Mouse (Mus musculus) testis, adult 2 months (tissue): ENCODE data around the gene Slc22a16. TPM values are rescaled to one million over a fixed set of nuclear protein-coding genes. Genes with fewer than 3 reads are reported as not detected.

ENCODE experiments used
- H3K27ac ChIP-seq: fragments of 200-500 bp; 2 replicates; pipeline ENCODE4 v1.5.1; 2012; ENCODE audit warnings: low read depth, low read length; ENCODE audit not compliant: control insufficient read depth, insufficient read depth
- H3K27me3 ChIP-seq: fragments of 200-500 bp; 2 replicates; pipeline ENCODE4 v1.6.1; 2012; ENCODE audit warnings: mild to moderate bottlenecking, low read length, moderate library complexity; ENCODE audit not compliant: control insufficient read depth, insufficient read depth
- H3K36me3 ChIP-seq: fragments of 200-500 bp; 2 replicates; pipeline ENCODE4 v1.6.1; 2012; ENCODE audit warnings: mild to moderate bottlenecking, low read length; ENCODE audit not compliant: control insufficient read depth, insufficient read depth
- H3K4me1 ChIP-seq: fragments of 200-500 bp; 2 replicates; pipeline ENCODE4 v1.6.1; 2012; ENCODE audit warnings: low read length; ENCODE audit not compliant: control insufficient read depth, insufficient read depth
- H3K4me3 ChIP-seq: fragments of 200-500 bp; 2 replicates; pipeline ENCODE4 v1.5.1; 2012; ENCODE audit warnings: low read depth, mild to moderate bottlenecking, low read length, moderate library complexity, mixed read lengths; ENCODE audit not compliant: control insufficient read depth
- CTCF ChIP-seq: fragments of 200-500 bp; IDR thresholded peaks from 2 replicates; pipeline ENCODE4 v1.5.1; 2012; ENCODE audit warnings: low read depth, mild to moderate bottlenecking, inconsistent platforms, low read length, moderate library complexity; ENCODE audit not compliant: control insufficient read depth, insufficient read depth, insufficient replicate concordance
- POLR2A ChIP-seq: fragments of 200-500 bp; IDR thresholded peaks from 2 replicates; pipeline ENCODE4 v1.6.1; 2012; ENCODE audit warnings: low read depth, mild to moderate bottlenecking, inconsistent platforms, low read length, moderate library complexity; ENCODE audit not compliant: control insufficient read depth
- polyA plus RNA-seq: library from polyadenylated mRNA; depleted of rRNA; stranded (reverse); fragments of >200 nt; gene quantifications from 2 replicates; pipeline ENCODE4 v1.2.3, GENCODE M21; 2012; rRNA removed

Gene Slc22a16
- polyA plus RNA-seq, 1 experiment: 172 TPM

- TF ChIP-seq CTCF (no peak), POLR2A (no peak)
- H3K36me3 ChIP-seq: no peaks in the 10 kb centered on the region
- H3K4me1 ChIP-seq: no peaks in the 10 kb centered on the region
- H3K27me3 ChIP-seq: no peaks in the 10 kb centered on the region
- H3K4me3 ChIP-seq: no peak overlapping the region
- no peak overlapping the region for H3K27ac ChIP-seq
Measured at GRCm38 (mm10) chr10:40649634-40650033, 79.5 kb downstream of the Slc22a16 start.

- no peak for TF ChIP-seq POLR2A
- TF ChIP-seq CTCF: no peak
- H3K27me3 ChIP-seq: no peaks in the 10 kb centered on the region
Measured at GRCm38 (mm10) chr10:40651676-40652075, 81.5 kb downstream of the Slc22a16 start.

More at GRCm38 (mm10) chr10:40651676-40652075, 81.5 kb downstream of the Slc22a16 start:
- Histone ChIP-seq H3K27ac (no peak overlapping the region), H3K4me1 (no peaks in the 10 kb centered on the region), H3K4me3 (no peak overlapping the region), H3K36me3 (no peaks in the 10 kb centered on the region)

Other genes with a start within 250 kb of the Slc22a16 start
- 13.3 and 14.3 TPM in 2 replicates for gene Cdk19, start 230.8 kb upstream of the Slc22a16 start, polyA plus RNA-seq
- 2.5 and 2.9 TPM in 2 replicates for gene Ddo, start 59.7 kb downstream of the Slc22a16 start, polyA plus RNA-seq
- 0.53 and 0.98 TPM in 2 replicates for gene Mettl24, start 112.9 kb downstream of the Slc22a16 start, polyA plus RNA-seq